Comparison of ENCODE assay signal across 8 mouse cellular contexts in the genomic region with DNA sequence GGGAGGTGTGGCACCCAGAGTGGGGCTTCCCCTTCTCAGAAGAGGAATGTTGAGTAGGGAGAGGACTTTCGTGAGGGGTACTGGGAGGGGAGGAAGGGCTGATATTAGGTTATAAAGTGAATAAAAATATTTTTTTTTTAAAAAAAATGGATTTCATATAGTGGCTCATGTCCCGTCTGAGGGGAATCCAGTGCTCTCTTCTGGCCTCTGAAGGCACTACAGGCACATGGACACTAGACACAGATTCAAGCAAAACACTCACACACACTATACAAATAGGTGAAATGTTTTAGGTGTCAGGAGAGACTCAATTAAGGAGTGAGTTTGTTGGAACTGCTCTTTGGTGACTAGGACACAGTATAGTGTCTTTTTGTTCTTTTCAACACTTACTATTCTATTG. TPM values are rescaled to one million over a fixed set of nuclear protein-coding genes. Genes with fewer than 3 reads are reported as not detected.
DNase-seq lines count a peak whose midpoint lies in the region; ATAC-seq and TF ChIP-seq lines count a peak whose summit lies in the region.

No protein-coding gene starts in this region.

- H3K27ac ChIP-seq in heart, postnatal 0 days (ENCODE audit: low read depth): no peak overlapping the region
- H3K27ac ChIP-seq in heart, embryonic 10.5 days: no peak overlapping the region
- 0 out of 2 replicates have a peak overlapping the region, but pooled peaks have one; percentile 98 for H3K27ac ChIP-seq in hindbrain, postnatal 0 days
- H3K27ac ChIP-seq in midbrain, embryonic 14.5 days (replicated peaks; ENCODE audit: low read depth, low read length): no peak overlapping the region

- no peak for DNase-seq in heart, postnatal 0 days (ENCODE audit: low spot score)
- DNase-seq in heart, embryonic 10.5 days (ENCODE audit: low spot score): no peak
- peak; percentile 4 for DNase-seq in brain, embryonic 14.5 days (ENCODE audit: low read depth)
- DNase-seq in hindbrain, postnatal 0 days (ENCODE audit: low spot score): peak; percentile 23
- DNase-seq in midbrain, embryonic 14.5 days: peak; percentile 14
- no peak for DNase-seq in spleen, postnatal 4 days (ENCODE audit: low spot score in 2 of 2)
- DNase-seq in B cell, adult 2 months: no peak
- DNase-seq in ovary, postnatal 14 days (ENCODE audit: low spot score): no peak

- no peaks in the 10 kb centered on the region for H3K27me3 ChIP-seq in heart, postnatal 0 days (ENCODE audit: control insufficient read depth, insufficient read depth, low read length)
- peaks cover 7% of the 10 kb centered on the region; the same call in 1 of the 2 replicates for H3K27me3 ChIP-seq in heart, embryonic 10.5 days (ENCODE audit: insufficient read depth, poor library complexity, severe bottlenecking)
- H3K27me3 ChIP-seq in hindbrain, postnatal 0 days (ENCODE audit: insufficient read depth, low read length): no peaks in the 10 kb centered on the region
- no peaks in the 10 kb centered on the region for H3K27me3 ChIP-seq in midbrain, embryonic 14.5 days (ENCODE audit: control insufficient read depth, insufficient read depth, low read length)

- H3K36me3 ChIP-seq in heart, postnatal 0 days (replicated peaks; ENCODE audit: control insufficient read depth, insufficient read depth, low read length): peaks cover 32% of the 10 kb centered on the region
- peaks cover 31% of the 10 kb centered on the region for H3K36me3 ChIP-seq in heart, embryonic 10.5 days
- peaks cover 24% of the 10 kb centered on the region for H3K36me3 ChIP-seq in hindbrain, postnatal 0 days (ENCODE audit: insufficient read depth, low read length)
- peaks cover 34% of the 10 kb centered on the region for H3K36me3 ChIP-seq in midbrain, embryonic 14.5 days (ENCODE audit: control insufficient read depth, insufficient read depth, low read length)

- no peak for TF ChIP-seq POLR2A in brain, embryonic 14.5 days (IDR thresholded peaks at IDR 0.05; ENCODE audit: borderline replicate concordance, extremely low read depth, insufficient read depth, insufficient read length, poor library complexity, severe bottlenecking)

- peak overlapping the region; percentile 98 for H3K4me2 ChIP-seq in heart, postnatal 0 days (ENCODE audit: low read depth, low read length)
- H3K4me2 ChIP-seq in hindbrain, postnatal 0 days (ENCODE audit: low read depth, low read length): peak overlapping the region; percentile 83
- peak overlapping the region; percentile 95 for H3K4me2 ChIP-seq in midbrain, embryonic 14.5 days (ENCODE audit: low read length)

- TF ChIP-seq CTCF in heart, postnatal 0 days (IDR thresholded peaks at IDR 0.05; ENCODE audit: low read depth): peak; percentile 12; the same call in 1 of the 2 replicates
- TF ChIP-seq CTCF in brain, embryonic 14.5 days (IDR thresholded peaks at IDR 0.05; ENCODE audit: borderline replicate concordance, extremely low read depth, insufficient read depth, insufficient read length): peak; percentile 18; the same call in 1 of the 2 replicates
- peak; percentile 46 for TF ChIP-seq CTCF in hindbrain, postnatal 0 days (IDR thresholded peaks at IDR 0.05; ENCODE audit: low read depth)

- ATAC-seq in heart, postnatal 0 days (ENCODE audit: insufficient read depth, low read depth): no peak
- ATAC-seq in hindbrain, postnatal 0 days: no peak
- ATAC-seq in midbrain, embryonic 14.5 days (ENCODE audit: low FRiP score, low TSS enrichment): no peak

- no peak for TF ChIP-seq EP300 in heart, postnatal 0 days (IDR thresholded peaks at IDR 0.05; ENCODE audit: low read depth)

- peak overlapping the region; percentile 70; the same call in 1 of the 2 replicates for H3K4me3 ChIP-seq in heart, postnatal 0 days (ENCODE audit: low read depth, low read length)
- H3K4me3 ChIP-seq in heart, embryonic 10.5 days: no peak overlapping the region
- H3K4me3 ChIP-seq in hindbrain, postnatal 0 days (ENCODE audit: low read length): peak overlapping the region; percentile 79
- peak overlapping the region; percentile 81 for H3K4me3 ChIP-seq in midbrain, embryonic 14.5 days (replicated peaks; ENCODE audit: low read depth, low read length)

- H3K9ac ChIP-seq in heart, postnatal 0 days (replicated peaks; ENCODE audit: low read depth, low read length): no peak overlapping the region
- H3K9ac ChIP-seq in hindbrain, postnatal 0 days (replicated peaks; ENCODE audit: low read length): peak overlapping the region; percentile 78
- peak overlapping the region; percentile 76; the same call in 1 of the 2 replicates for H3K9ac ChIP-seq in midbrain, embryonic 14.5 days (replicated peaks; ENCODE audit: low read length)

- WGBS in heart, postnatal 0 days: 25% methylated on average over 2 of the region's 2 CpGs
- WGBS in heart, embryonic 10.5 days: 55% methylated on average over 2 of the region's 2 CpGs
- 28% methylated on average over 2 of the region's 2 CpGs for WGBS in hindbrain, postnatal 0 days
- 53% methylated on average over 2 of the region's 2 CpGs for WGBS in midbrain, embryonic 14.5 days

- H3K9me3 ChIP-seq in heart, postnatal 0 days (replicated peaks; ENCODE audit: control insufficient read depth, low read length): no peaks in the 10 kb centered on the region
- no peaks in the 10 kb centered on the region for H3K9me3 ChIP-seq in heart, embryonic 10.5 days
- H3K9me3 ChIP-seq in hindbrain, postnatal 0 days (ENCODE audit: low read length): no peaks in the 10 kb centered on the region
- no peaks in the 10 kb centered on the region; the same call in 1 of the 2 replicates for H3K9me3 ChIP-seq in midbrain, embryonic 14.5 days (ENCODE audit: control insufficient read depth, low read length)

- H3K4me1 ChIP-seq in heart, postnatal 0 days (ENCODE audit: control insufficient read depth, insufficient read depth): peaks cover 15% of the 10 kb centered on the region
- H3K4me1 ChIP-seq in heart, embryonic 10.5 days: peaks cover 24% of the 10 kb centered on the region
- peaks cover 15% of the 10 kb centered on the region; the same call in 1 of the 2 replicates for H3K4me1 ChIP-seq in hindbrain, postnatal 0 days (ENCODE audit: insufficient read depth, low read length)
- peaks cover 24% of the 10 kb centered on the region for H3K4me1 ChIP-seq in midbrain, embryonic 14.5 days (ENCODE audit: control insufficient read depth, insufficient read depth, low read length)

RNA-seq across cellular contexts. Expression of a gene that starts 1.8 kb away (rescaled TPM):
- total RNA-seq in heart, postnatal 0 days (2014; rRNA removed; ENCODE audit: low replicate concordance): 41.9 and 46.3 TPM in 2 replicates
- polyA plus RNA-seq in heart, postnatal 0 days (2015; fragmentation: Nextera tagmentation; extraction: Ambion mirVana): 10.7 and 12.0 TPM in 2 replicates
- polyA plus RNA-seq in heart, embryonic 10.5 days (2016; fragmentation: Nextera tagmentation; extraction: Ambion mirVana): 19.4 and 25.4 TPM in 2 replicates
- polyA plus RNA-seq in brain, embryonic 14.5 days (2012; rRNA removed): 64.1 and 73.4 TPM in 2 replicates
- total RNA-seq in hindbrain, postnatal 0 days (2014; rRNA removed): 79.7 and 101 TPM in 2 replicates
- polyA plus RNA-seq in hindbrain, postnatal 0 days (2015; fragmentation: Nextera tagmentation; extraction: Ambion mirVana): 50.4 and 51.0 TPM in 2 replicates
- 52.6 and 56.1 TPM in 2 replicates for polyA plus RNA-seq in midbrain, embryonic 14.5 days (2014; fragmentation: Nextera tagmentation; extraction: Ambion mirVana)

RNA-seq across cellular contexts. Expression of a gene that starts 14.7 kb away (rescaled TPM):
- 0.23 and 0.85 TPM in 2 replicates for total RNA-seq in heart, postnatal 0 days (2014; rRNA removed; ENCODE audit: low replicate concordance)
- 0.27 and 0.34 TPM in 2 replicates for polyA plus RNA-seq in heart, postnatal 0 days (2015; fragmentation: Nextera tagmentation; extraction: Ambion mirVana)
- 0.20 and 0.28 TPM in 2 replicates for polyA plus RNA-seq in heart, embryonic 10.5 days (2016; fragmentation: Nextera tagmentation; extraction: Ambion mirVana)
- polyA plus RNA-seq in brain, embryonic 14.5 days (2012; rRNA removed): 0.37 and 0.64 TPM in 2 replicates
- total RNA-seq in hindbrain, postnatal 0 days (2014; rRNA removed): 0.32 and 0.42 TPM in 2 replicates
- polyA plus RNA-seq in hindbrain, postnatal 0 days (2015; fragmentation: Nextera tagmentation; extraction: Ambion mirVana): 0.13 and 0.47 TPM in 2 replicates
- polyA plus RNA-seq in midbrain, embryonic 14.5 days (2014; fragmentation: Nextera tagmentation; extraction: Ambion mirVana): 0.16 and 1.3 TPM in 2 replicates

RNA-seq across cellular contexts. Expression of a gene that starts 25.4 kb away (rescaled TPM):
- 73.2 and 89.0 TPM in 2 replicates for total RNA-seq in heart, postnatal 0 days (2014; rRNA removed; ENCODE audit: low replicate concordance)
- 33.0 and 36.3 TPM in 2 replicates for polyA plus RNA-seq in heart, postnatal 0 days (2015; fragmentation: Nextera tagmentation; extraction: Ambion mirVana)
- 25.9 and 30.4 TPM in 2 replicates for polyA plus RNA-seq in heart, embryonic 10.5 days (2016; fragmentation: Nextera tagmentation; extraction: Ambion mirVana)
- polyA plus RNA-seq in brain, embryonic 14.5 days (2012; rRNA removed): 49.0 and 55.7 TPM in 2 replicates
- 58.2 and 64.9 TPM in 2 replicates for total RNA-seq in hindbrain, postnatal 0 days (2014; rRNA removed)
- polyA plus RNA-seq in hindbrain, postnatal 0 days (2015; fragmentation: Nextera tagmentation; extraction: Ambion mirVana): 25.5 and 31.3 TPM in 2 replicates
- 26.8 and 34.9 TPM in 2 replicates for polyA plus RNA-seq in midbrain, embryonic 14.5 days (2014; fragmentation: Nextera tagmentation; extraction: Ambion mirVana)

RNA-seq across cellular contexts. Expression of a gene that starts 29.2 kb away (rescaled TPM):
- total RNA-seq in heart, postnatal 0 days (2014; rRNA removed; ENCODE audit: low replicate concordance): 23.5 and 26.8 TPM in 2 replicates
- polyA plus RNA-seq in heart, postnatal 0 days (2015; fragmentation: Nextera tagmentation; extraction: Ambion mirVana): 21.4 and 25.2 TPM in 2 replicates
- 7.6 and 8.6 TPM in 2 replicates for polyA plus RNA-seq in heart, embryonic 10.5 days (2016; fragmentation: Nextera tagmentation; extraction: Ambion mirVana)
- 18.6 and 23.1 TPM in 2 replicates for polyA plus RNA-seq in brain, embryonic 14.5 days (2012; rRNA removed)
- 25.2 and 36.6 TPM in 2 replicates for total RNA-seq in hindbrain, postnatal 0 days (2014; rRNA removed)
- 21.9 and 22.8 TPM in 2 replicates for polyA plus RNA-seq in hindbrain, postnatal 0 days (2015; fragmentation: Nextera tagmentation; extraction: Ambion mirVana)
- polyA plus RNA-seq in midbrain, embryonic 14.5 days (2014; fragmentation: Nextera tagmentation; extraction: Ambion mirVana): 14.2 and 14.4 TPM in 2 replicates

RNA-seq across cellular contexts. Expression of a gene that starts 33.3 kb away (rescaled TPM):
- not detected in 2 replicates for total RNA-seq in heart, postnatal 0 days (2014; rRNA removed; ENCODE audit: low replicate concordance)
- polyA plus RNA-seq in heart, postnatal 0 days (2015; fragmentation: Nextera tagmentation; extraction: Ambion mirVana): 0.10 TPM in 1 of 2 replicates, not detected in the other
- polyA plus RNA-seq in heart, embryonic 10.5 days (2016; fragmentation: Nextera tagmentation; extraction: Ambion mirVana): 0.06 and 0.18 TPM in 2 replicates
- 0.20 and 0.41 TPM in 2 replicates for polyA plus RNA-seq in brain, embryonic 14.5 days (2012; rRNA removed)
- 0.25 TPM in 1 of 2 replicates, not detected in the other for total RNA-seq in hindbrain, postnatal 0 days (2014; rRNA removed)
- 0.39 and 0.62 TPM in 2 replicates for polyA plus RNA-seq in hindbrain, postnatal 0 days (2015; fragmentation: Nextera tagmentation; extraction: Ambion mirVana)
- 1.6 and 2.6 TPM in 2 replicates for polyA plus RNA-seq in midbrain, embryonic 14.5 days (2014; fragmentation: Nextera tagmentation; extraction: Ambion mirVana)

Comparison
In these comparisons a context has a peak if more than half of its experiments do, and no peak if none do; other contexts are left out.
1. DNase-seq: peak in brain, embryonic 14.5 days (single experiment), hindbrain, postnatal 0 days (single experiment) and midbrain, embryonic 14.5 days (single experiment); none in heart, postnatal 0 days (single experiment), heart, embryonic 10.5 days (single experiment), spleen, postnatal 4 days (0 of 2), B cell, adult 2 months (0 of 2) and ovary, postnatal 14 days (single experiment).
2. Peak in every context shown above with its lines, with median percentiles within 50 percentile points of each other: H3K4me2 ChIP-seq and CTCF ChIP-seq.